Mouse (Mus musculus): ENCODE measurements at regions not wholly inside any gene's neighbourhood (a gene's known extent, or its start where the extent isn't known, plus 50 kb on each side); places are given as distances from the start of the nearest gene placed in this dataset.
A peak's percentile ranks its signal among the peaks of the same experiment; 100 is the strongest.
"Not testable (repeated sequence)": the region's sequence is repeated elsewhere in the genome, so short reads cannot be mapped to it uniquely, and the experiment has no call there.

GRCm38 (mm10) chr13:111309848-111310692, 55.3 kb downstream of the Actbl2 start:
- no peak for DNase-seq

GRCm38 (mm10) chr13:111310693-111311045, 55.9 kb downstream of the Actbl2 start:
- no peak for DNase-seq

- not testable (repeated sequence) for DNase-seq
Observed at GRCm38 (mm10) chr13:111313506-111313905, 58.7 kb downstream of the Actbl2 start.

GRCm38 (mm10) chr13:111317876-111318275, 63.1 kb downstream of the Actbl2 start:
- DNase-seq: not testable (repeated sequence)

- no peak for DNase-seq
Observed at GRCm38 (mm10) chr13:111323206-111323605, 68.4 kb downstream of the Actbl2 start.

GRCm38 (mm10) chr13:111326096-111326665, 71.4 kb downstream of the Actbl2 start:
- DNase-seq: no peak

GRCm38 (mm10) chr13:111333035-111333434, 78.2 kb downstream of the Actbl2 start:
- no peak for DNase-seq

GRCm38 (mm10) chr13:111333851-111334250, 79.0 kb downstream of the Actbl2 start:
- no peak for DNase-seq

- DNase-seq: no peak
Observed at GRCm38 (mm10) chr13:111334258-111335052, 79.6 kb downstream of the Actbl2 start.

GRCm38 (mm10) chr13:111344981-111345380, 90.2 kb downstream of the Actbl2 start:
- no peak for DNase-seq

- peak; percentile 26 for DNase-seq
Observed at GRCm38 (mm10) chr13:111345486-111346440, 91.0 kb downstream of the Actbl2 start.

GRCm38 (mm10) chr13:111356520-111357456, 102.0 kb downstream of the Actbl2 start:
- DNase-seq: no peak

- DNase-seq: no peak
Observed at GRCm38 (mm10) chr13:111361456-111361855, 106.6 kb downstream of the Actbl2 start.

GRCm38 (mm10) chr13:111363176-111363739, 108.4 kb downstream of the Actbl2 start:
- DNase-seq: no peak

GRCm38 (mm10) chr13:111366871-111367270, 112.1 kb downstream of the Actbl2 start:
- no peak for DNase-seq

- no peak for DNase-seq
Observed at GRCm38 (mm10) chr13:111367620-111368019, 112.8 kb downstream of the Actbl2 start.

GRCm38 (mm10) chr13:111369916-111370315, 115.1 kb downstream of the Actbl2 start:
- no peak for DNase-seq

GRCm38 (mm10) chr13:111373281-111373680, 116.6 kb downstream of the Gpbp1 start:
- DNase-seq: no peak

GRCm38 (mm10) chr13:111373801-111374200, 116.1 kb downstream of the Gpbp1 start:
- no peak for DNase-seq

All from adrenal gland, postnatal 10 days (tissue).